Mouse (Mus musculus): ENCODE results near the gene Gm10282. TPM values are rescaled to one million over a fixed set of nuclear protein-coding genes. Genes with fewer than 3 reads are reported as not detected.

Gm10282 gene
- total and polyA plus RNA-seq, 2 experiments: 0.37 to 1.0 TPM

GRCm38 (mm10) chr8:72308276-72308675 is 3.2 kb upstream of the Gm10282 start:
- H3K27ac ChIP-seq (replicated peaks; ENCODE audit: insufficient read depth, low read depth, low read length): no peak overlapping the region
- peak; percentile 69 for DNase-seq (ENCODE audit: extremely low read depth, low read depth, low spot score)
- H3K36me3 ChIP-seq (ENCODE audit: control insufficient read depth, insufficient read depth, low read length): no peaks in the 10 kb centered on the region

GRCm38 (mm10) chr8:72306913-72307312 is 1.9 kb upstream of the Gm10282 start:
- whole genome bisulfite sequencing: 84% methylated on average over 5 of the region's 5 CpGs
- no peak for DNase-seq (ENCODE audit: extremely low read depth, low read depth, low spot score)
- no peak overlapping the region for H3K27ac ChIP-seq (replicated peaks; ENCODE audit: insufficient read depth, low read depth, low read length)
- TF ChIP-seq POLR2A (IDR thresholded peaks at IDR 0.05; ENCODE audit: extremely low read depth, insufficient read depth, low read length): no peak
- TF ChIP-seq CTCF (IDR thresholded peaks at IDR 0.05; ENCODE audit: low read depth, low read length): no peak
- no peaks in the 10 kb centered on the region for H3K27me3 ChIP-seq (ENCODE audit: control insufficient read depth, insufficient read depth, low read length)
- H3K9ac ChIP-seq (ENCODE audit: low read depth, low read length): no peak overlapping the region
- H3K4me3 ChIP-seq (ENCODE audit: insufficient read depth, low read depth, low read length): no peak overlapping the region
- no peaks in the 10 kb centered on the region for H3K79me2 ChIP-seq (ENCODE audit: control insufficient read depth, insufficient read depth, low read length)
- peaks cover 3% of the 10 kb centered on the region; the same call in 1 of the 2 replicates for H3K4me1 ChIP-seq (ENCODE audit: control insufficient read depth, insufficient read depth, low read length)
- H3K36me3 ChIP-seq (ENCODE audit: control insufficient read depth, insufficient read depth, low read length): no peaks in the 10 kb centered on the region

More at GRCm38 (mm10) chr8:72308276-72308675, 3.2 kb upstream of the Gm10282 start:
- TF ChIP-seq POLR2A (IDR thresholded peaks at IDR 0.05; ENCODE audit: extremely low read depth, insufficient read depth, low read length) (no peak), CTCF (IDR thresholded peaks at IDR 0.05; ENCODE audit: low read depth, low read length) (no peak)
- Histone ChIP-seq H3K79me2 (ENCODE audit: control insufficient read depth, insufficient read depth, low read length) (no peaks in the 10 kb centered on the region), H3K27me3 (ENCODE audit: control insufficient read depth, insufficient read depth, low read length) (no peaks in the 10 kb centered on the region), H3K9ac (ENCODE audit: low read depth, low read length) (no peak overlapping the region), H3K4me1 (ENCODE audit: control insufficient read depth, insufficient read depth, low read length) (no peaks in the 10 kb centered on the region), H3K4me3 (ENCODE audit: insufficient read depth, low read depth, low read length) (no peak overlapping the region)
- WGBS: 36% methylated on average over 6 of the region's 6 CpGs

GRCm38 (mm10) chr8:72303633-72304032 is 1.4 kb downstream of the Gm10282 start:
- 3% methylated on average over 8 of the region's 8 CpGs for WGBS
- peak; percentile 93 for DNase-seq (ENCODE audit: extremely low read depth, low read depth, low spot score)
- H3K79me2 ChIP-seq (ENCODE audit: control insufficient read depth, insufficient read depth, low read length): no peaks in the 10 kb centered on the region
- no peaks in the 10 kb centered on the region for H3K27me3 ChIP-seq (ENCODE audit: control insufficient read depth, insufficient read depth, low read length)
- H3K4me1 ChIP-seq (ENCODE audit: control insufficient read depth, insufficient read depth, low read length): peaks cover 3% of the 10 kb centered on the region; the same call in 1 of the 2 replicates
- H3K9ac ChIP-seq (ENCODE audit: low read depth, low read length): no peak overlapping the region
- H3K36me3 ChIP-seq (ENCODE audit: control insufficient read depth, insufficient read depth, low read length): no peaks in the 10 kb centered on the region
- 0 out of 2 replicates have a peak, but pooled peaks have one; percentile 19 for TF ChIP-seq POLR2A (IDR thresholded peaks at IDR 0.05; ENCODE audit: extremely low read depth, insufficient read depth, low read length)
- no peak for TF ChIP-seq CTCF (IDR thresholded peaks at IDR 0.05; ENCODE audit: low read depth, low read length)
- no peak overlapping the region; the same call in 1 of the 2 replicates for H3K27ac ChIP-seq (replicated peaks; ENCODE audit: insufficient read depth, low read depth, low read length)
- 0 out of 2 replicates have a peak overlapping the region, but pooled peaks have one; percentile 0 for H3K4me3 ChIP-seq (ENCODE audit: insufficient read depth, low read depth, low read length)

- H3K36me3 ChIP-seq (ENCODE audit: control insufficient read depth, insufficient read depth, low read length): no peaks in the 10 kb centered on the region
- peaks cover 3% of the 10 kb centered on the region; the same call in 1 of the 2 replicates for H3K4me1 ChIP-seq (ENCODE audit: control insufficient read depth, insufficient read depth, low read length)
- H3K79me2 ChIP-seq (ENCODE audit: control insufficient read depth, insufficient read depth, low read length): no peaks in the 10 kb centered on the region
- DNase-seq (ENCODE audit: extremely low read depth, low read depth, low spot score): no peak
- H3K9ac ChIP-seq (ENCODE audit: low read depth, low read length): no peak overlapping the region
- TF ChIP-seq CTCF (IDR thresholded peaks at IDR 0.05; ENCODE audit: low read depth, low read length) (no peak), POLR2A (IDR thresholded peaks at IDR 0.05; ENCODE audit: extremely low read depth, insufficient read depth, low read length) (no peak)
- 70% methylated on average over 8 of the region's 8 CpGs for WGBS
- H3K27me3 ChIP-seq (ENCODE audit: control insufficient read depth, insufficient read depth, low read length): no peaks in the 10 kb centered on the region
- peak overlapping the region; percentile 69 for H3K27ac ChIP-seq (replicated peaks; ENCODE audit: insufficient read depth, low read depth, low read length)
- H3K4me3 ChIP-seq (ENCODE audit: insufficient read depth, low read depth, low read length): no peak overlapping the region
Measured at GRCm38 (mm10) chr8:72302986-72303612, 2.0 kb downstream of the Gm10282 start.

GRCm38 (mm10) chr8:72301497-72301896 is 3.6 kb downstream of the Gm10282 start:
- H3K27ac ChIP-seq (replicated peaks; ENCODE audit: insufficient read depth, low read depth, low read length): no peak overlapping the region
- no peak overlapping the region for H3K4me3 ChIP-seq (ENCODE audit: insufficient read depth, low read depth, low read length)
- H3K27me3 ChIP-seq (ENCODE audit: control insufficient read depth, insufficient read depth, low read length): no peaks in the 10 kb centered on the region
- no peaks in the 10 kb centered on the region for H3K79me2 ChIP-seq (ENCODE audit: control insufficient read depth, insufficient read depth, low read length)
- WGBS: 88% methylated on average over 5 of the region's 5 CpGs
- TF ChIP-seq CTCF (IDR thresholded peaks at IDR 0.05; ENCODE audit: low read depth, low read length) (no peak), POLR2A (IDR thresholded peaks at IDR 0.05; ENCODE audit: extremely low read depth, insufficient read depth, low read length) (no peak)
- no peak overlapping the region for H3K9ac ChIP-seq (ENCODE audit: low read depth, low read length)
- H3K4me1 ChIP-seq (ENCODE audit: control insufficient read depth, insufficient read depth, low read length): peaks cover 3% of the 10 kb centered on the region; the same call in 1 of the 2 replicates
- no peak for DNase-seq (ENCODE audit: extremely low read depth, low read depth, low spot score)
- no peaks in the 10 kb centered on the region for H3K36me3 ChIP-seq (ENCODE audit: control insufficient read depth, insufficient read depth, low read length)

Data from liver, adult 2 months (tissue).